Mouse (Mus musculus) kidney, postnatal 0 days (tissue): Measurements from ENCODE around the gene Tbx20. TPM values are rescaled to one million over a fixed set of nuclear protein-coding genes. Genes with fewer than 3 reads are reported as not detected.
A peak's percentile ranks its signal among the peaks of the same experiment; 100 is the strongest.

ENCODE experiments used
- ATAC-seq: fragments of 200-750 bp; cut with Nextera tagmentation; replicated peaks from 2 replicates; pipeline ENCODE4 v1.8.0; 2017; ENCODE audit warnings: low read depth, moderate number of reproducible peaks, moderate TSS enrichment, moderate library complexity; ENCODE audit not compliant: low FRiP score
- DNase-seq: peaks from one replicate; pipeline ENCODE4 v3.0.0-alpha.2; 2016; ENCODE audit warnings: low spot score
- H3K27ac ChIP-seq: fragments of 300-500 bp; sonication (generic); 2 replicates; pipeline ENCODE4 v1.5.1; 2014; ENCODE audit warnings: mild to moderate bottlenecking
- H3K27me3 ChIP-seq: fragments of 300-500 bp; sonication (generic); 2 replicates; pipeline ENCODE4 v1.6.1; 2014; ENCODE audit warnings: low read length, mixed read lengths; ENCODE audit not compliant: insufficient read depth
- H3K36me3 ChIP-seq: fragments of 300-500 bp; sonication (generic); 2 replicates; pipeline ENCODE4 v1.6.1; 2014; ENCODE audit warnings: low read length, mixed read lengths; ENCODE audit not compliant: insufficient read depth
- H3K4me1 ChIP-seq: fragments of 300-500 bp; sonication (generic); replicated peaks from 2 replicates; pipeline ENCODE4 v1.6.1; 2014; ENCODE audit warnings: antibody characterized with exemption, low read length, mixed read lengths; ENCODE audit not compliant: insufficient read depth
- H3K4me2 ChIP-seq: fragments of 300-500 bp; sonication (generic); 2 replicates; pipeline ENCODE4 v1.6.1; 2014; ENCODE audit warnings: mild to moderate bottlenecking, low read length, moderate library complexity, mixed read lengths
- H3K4me3 ChIP-seq: fragments of 300-500 bp; sonication (generic); replicated peaks from 2 replicates; pipeline ENCODE4 v1.5.1; 2014; ENCODE audit warnings: low read depth, low read length
- H3K9ac ChIP-seq: fragments of 300-500 bp; sonication (generic); 2 replicates; pipeline ENCODE4 v1.6.1; 2014; ENCODE audit warnings: low read depth, low read length
- H3K9me3 ChIP-seq: fragments of 300-500 bp; sonication (generic); replicated peaks from 2 replicates; pipeline ENCODE4 v1.6.1; 2016; ENCODE audit warnings: low read length, inconsistent platforms, mixed read lengths
- CTCF ChIP-seq: IDR thresholded peaks from 2 replicates; pipeline ENCODE4 v1.5.1; 2016; ENCODE audit warnings: antibody characterized with exemption, low read depth, mild to moderate bottlenecking, moderate library complexity
- WGBS: fragments of 180-500 bp; shearing (Covaris S2); extraction: QIAGEN DNeasy Blood & Tissue Kit; methylation state at CpG from one replicate; pipeline ENCODE4 v1.1.7; 2014; 5-methylcytosine and 5-hydroxymethylcytosine counted together
- polyA plus RNA-seq: library from polyadenylated mRNA; unstranded; fragments of >200 nt; fragmentation: Nextera tagmentation; extraction: Ambion mirVana; gene quantifications from 2 replicates; pipeline ENCODE4 v1.2.1, GENCODE M21; 2015

The Tbx20 gene
- polyA plus RNA-seq, 1 experiment from 2014 or later, result not detected

DNA sequence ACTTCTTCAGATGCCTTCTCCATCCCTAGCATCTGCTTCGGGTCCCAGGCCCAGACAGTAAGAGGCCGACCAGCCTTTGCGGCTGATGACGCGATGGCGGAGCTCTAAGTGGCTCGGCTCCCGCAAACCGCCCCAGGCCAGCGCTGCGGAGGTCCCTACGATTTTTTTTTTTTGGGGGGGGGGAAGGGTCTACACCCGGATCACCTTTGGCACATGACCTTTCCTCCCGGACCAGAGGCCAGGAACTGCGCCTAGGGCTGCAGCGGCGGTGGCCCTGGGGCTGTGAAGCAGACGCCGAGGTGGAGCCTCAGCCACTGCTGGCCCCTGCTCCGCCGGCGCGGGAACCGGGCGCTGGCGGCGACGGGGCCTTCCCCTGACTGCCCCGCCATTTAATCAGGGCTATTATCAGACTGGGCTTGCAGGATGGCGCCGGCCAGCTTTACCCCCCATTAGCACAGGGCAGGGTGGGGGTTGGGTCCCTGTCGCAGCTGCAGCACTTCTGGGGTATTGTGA lies 6.9 kb upstream of the Tbx20 start:
- H3K9me3 ChIP-seq, result no peaks in the 10 kb centered on the region
- H3K36me3 ChIP-seq, result no peaks in the 10 kb centered on the region
- 0% methylated on average over 31 of the region's 32 CpGs for WGBS
- H3K9ac ChIP-seq, result no peak overlapping the region
- H3K27me3 ChIP-seq, result peaks cover 69% of the 10 kb centered on the region
- no peaks in the 10 kb centered on the region for H3K4me1 ChIP-seq
- DNase-seq (no peak), ATAC-seq (peak; percentile 68)
- peak overlapping the region; percentile 16 for H3K4me3 ChIP-seq
- H3K4me2 ChIP-seq, result peak overlapping the region; percentile 60
- TF ChIP-seq CTCF, result no peak
- no peak overlapping the region for H3K27ac ChIP-seq

DNA sequence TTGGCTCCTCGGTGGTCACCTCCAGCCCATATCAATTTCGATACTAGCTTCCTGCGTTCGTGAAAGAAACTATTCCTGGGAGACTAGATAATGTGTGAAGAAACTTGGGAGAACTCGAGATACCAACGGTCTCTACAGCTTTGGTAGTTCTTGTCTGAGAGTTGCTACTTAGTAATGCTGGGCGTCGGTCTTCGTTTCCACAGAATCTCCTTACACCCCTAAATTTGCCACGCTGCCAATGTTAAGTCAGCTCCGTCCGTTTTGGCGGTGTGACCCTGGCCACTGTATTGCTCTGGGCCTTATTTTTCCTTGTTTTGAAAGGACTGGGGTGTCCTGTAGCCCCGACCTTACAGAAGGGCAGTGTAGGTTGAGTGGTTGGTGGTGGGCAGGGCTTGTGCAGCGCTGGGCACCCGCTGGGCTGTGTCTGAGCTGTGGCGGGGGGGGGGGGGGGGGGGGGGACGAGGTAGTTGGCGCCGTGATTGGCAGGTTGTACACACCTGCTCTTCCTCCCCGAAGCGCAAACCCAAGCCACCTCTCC lies 6.4 kb upstream of the Tbx20 start:
- ATAC-seq (peak; percentile 49), DNase-seq (no peak)
- no peak for TF ChIP-seq CTCF
- Histone ChIP-seq H3K9me3 (no peaks in the 10 kb centered on the region), H3K4me2 (peak overlapping the region; percentile 60), H3K4me3 (peak overlapping the region; percentile 16), H3K27me3 (peaks cover 74% of the 10 kb centered on the region), H3K27ac (no peak overlapping the region), H3K36me3 (no peaks in the 10 kb centered on the region), H3K4me1 (no peaks in the 10 kb centered on the region), H3K9ac (no peak overlapping the region)
- 4% methylated on average over 20 of the region's 22 CpGs for WGBS

DNA sequence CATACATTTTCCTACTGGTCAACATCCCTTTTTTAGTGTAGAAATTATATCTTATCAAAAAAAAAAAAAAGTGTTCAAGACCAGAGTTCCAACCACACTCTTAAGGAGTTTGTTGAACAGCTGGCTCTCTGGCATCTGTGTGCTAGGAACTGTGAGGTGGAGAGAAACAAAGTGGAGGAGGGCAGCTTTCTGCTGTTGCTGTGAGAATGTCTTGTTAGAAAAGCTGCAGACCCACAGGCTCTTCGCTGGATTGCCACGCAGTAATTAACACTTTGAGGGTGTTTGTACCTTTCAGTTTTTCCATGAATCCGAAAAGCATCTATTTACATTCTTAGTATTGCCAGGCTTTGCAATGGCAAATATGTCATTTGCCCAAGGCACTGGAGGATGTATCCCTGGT lies 5.9 kb upstream of the Tbx20 start:
- H3K9ac ChIP-seq, result no peak overlapping the region
- no peak overlapping the region for H3K4me2 ChIP-seq
- H3K27ac ChIP-seq, result no peak overlapping the region
- WGBS, result 6% methylated on average over 3 of the region's 3 CpGs
- no peak for DNase-seq
- TF ChIP-seq CTCF, result no peak
- no peak overlapping the region for H3K4me3 ChIP-seq
- no peaks in the 10 kb centered on the region for H3K4me1 ChIP-seq
- peaks cover 79% of the 10 kb centered on the region for H3K27me3 ChIP-seq
- no peak for ATAC-seq
- H3K9me3 ChIP-seq, result no peaks in the 10 kb centered on the region
- no peaks in the 10 kb centered on the region for H3K36me3 ChIP-seq

DNA sequence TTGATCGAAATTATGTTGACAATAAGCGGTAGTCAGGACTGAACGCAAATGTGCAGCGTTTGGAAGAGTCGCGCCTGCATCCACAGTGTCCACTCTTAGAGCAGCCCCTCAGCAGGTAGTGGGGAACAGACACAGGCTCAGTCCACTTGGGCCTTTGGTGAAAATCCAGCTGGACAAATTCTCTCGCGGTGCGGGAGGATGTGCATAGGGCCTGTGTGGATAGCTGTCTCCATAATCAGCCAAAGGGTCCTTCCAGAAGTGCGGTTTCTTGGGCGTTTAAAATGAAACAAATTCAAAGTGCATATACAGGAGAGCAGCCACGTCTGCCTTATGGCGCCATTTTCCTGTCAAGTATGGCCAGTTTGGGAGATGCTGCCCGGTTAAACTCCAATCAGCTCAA lies 4.5 kb upstream of the Tbx20 start:
- no peak overlapping the region for H3K4me2 ChIP-seq
- no peaks in the 10 kb centered on the region for H3K36me3 ChIP-seq
- 3% methylated on average over 14 of the region's 14 CpGs for WGBS
- no peak for ATAC-seq
- no peak for TF ChIP-seq CTCF
- peaks cover 93% of the 10 kb centered on the region for H3K27me3 ChIP-seq
- H3K4me3 ChIP-seq, result no peak overlapping the region
- H3K9ac ChIP-seq, result no peak overlapping the region
- peaks cover 5% of the 10 kb centered on the region; the same call in 1 of the 2 replicates for H3K4me1 ChIP-seq
- DNase-seq, result no peak
- H3K9me3 ChIP-seq, result no peaks in the 10 kb centered on the region
- H3K27ac ChIP-seq, result no peak overlapping the region

DNA sequence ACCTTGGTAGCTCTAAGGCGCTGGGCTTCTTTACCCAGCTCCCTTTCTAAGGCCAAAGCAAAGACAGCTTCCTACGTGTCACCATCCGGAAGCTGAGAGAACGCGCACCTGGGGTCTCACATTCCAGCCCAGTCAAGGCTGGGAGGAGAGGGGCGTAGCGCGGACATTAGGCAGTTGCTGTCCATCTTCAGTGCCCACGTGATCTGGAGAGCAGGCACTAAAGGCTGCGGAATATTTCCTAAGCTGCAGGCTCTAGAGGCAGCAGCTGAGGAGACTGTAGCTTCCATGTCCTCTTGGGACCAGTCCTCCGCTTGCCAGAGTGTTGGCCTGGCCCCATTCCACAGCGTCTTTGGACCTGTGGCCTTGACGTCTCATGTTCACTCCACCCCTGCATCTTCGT lies 3.9 kb upstream of the Tbx20 start:
- TF ChIP-seq CTCF, result no peak
- Histone ChIP-seq H3K4me2 (no peak overlapping the region), H3K9me3 (no peaks in the 10 kb centered on the region), H3K4me3 (no peak overlapping the region), H3K27ac (no peak overlapping the region), H3K27me3 (peaks cover 98% of the 10 kb centered on the region), H3K4me1 (peaks cover 5% of the 10 kb centered on the region; the same call in 1 of the 2 replicates), H3K9ac (no peak overlapping the region), H3K36me3 (no peaks in the 10 kb centered on the region)
- WGBS, result under 1% methylated on average over 14 of the region's 14 CpGs
- DNase-seq (no peak), ATAC-seq (no peak)

DNA sequence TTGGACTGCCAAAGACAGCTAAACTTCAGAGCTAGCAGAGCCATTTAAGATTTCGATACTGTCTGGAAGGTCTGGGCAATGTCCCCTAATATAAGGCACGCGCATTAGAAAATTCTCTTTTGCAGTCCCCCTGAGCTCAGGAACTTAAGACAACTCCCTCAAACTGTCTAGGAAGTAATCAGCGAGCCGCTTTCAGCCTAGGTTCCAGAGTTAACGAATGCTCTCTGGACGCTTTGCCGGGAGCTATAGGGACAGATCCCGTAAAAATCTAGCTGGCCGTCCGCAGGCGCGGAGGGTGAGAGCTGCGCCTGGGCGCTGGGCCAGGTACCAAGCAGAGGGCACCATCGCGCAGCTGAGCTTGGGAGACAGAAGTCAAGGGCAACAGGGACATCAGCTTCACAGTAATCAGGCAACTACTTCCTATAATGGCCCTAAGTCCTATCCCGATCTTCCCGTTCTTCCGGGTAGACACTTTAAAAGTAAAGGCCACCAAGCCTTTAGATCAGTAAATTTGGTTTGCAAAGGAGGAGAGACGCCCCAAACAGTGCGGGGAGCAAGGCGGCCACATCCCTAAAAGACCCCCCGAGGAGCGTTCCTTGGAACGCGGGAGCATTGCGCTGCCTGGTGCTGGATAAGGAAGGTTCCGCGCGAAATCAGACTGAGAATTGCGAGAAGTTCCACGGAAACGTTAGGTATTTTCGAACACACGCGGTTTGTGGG lies 3.2 kb upstream of the Tbx20 start:
- WGBS, result 1% methylated on average over 37 of the region's 37 CpGs
- H3K4me2 ChIP-seq, result no peak overlapping the region

More for the DNA sequence above, 3.2 kb upstream of the Tbx20 start:
- Histone ChIP-seq H3K4me1 (peaks cover 5% of the 10 kb centered on the region; the same call in 1 of the 2 replicates), H3K9me3 (no peaks in the 10 kb centered on the region), H3K4me3 (no peak overlapping the region), H3K9ac (no peak overlapping the region), H3K27ac (no peak overlapping the region), H3K27me3 (peaks cover 98% of the 10 kb centered on the region), H3K36me3 (no peaks in the 10 kb centered on the region)
- no peak for TF ChIP-seq CTCF
- ATAC-seq (no peak), DNase-seq (no peak)
